Mouse (Mus musculus): ENCODE measurements around the gene Mlc1. TPM values are rescaled to one million over a fixed set of nuclear protein-coding genes. Genes with fewer than 3 reads are reported as not detected.

The Mlc1 gene
- polyA plus RNA-seq, 1 experiment from 2014 or later, result 0.40 TPM

- no peak for ATAC-seq (ENCODE audit: insufficient number of reproducible peaks, low FRiP score, low TSS enrichment, low read depth)
- Histone ChIP-seq H3K4me1 (no peaks in the 10 kb centered on the region), H3K9me3 (no peaks in the 10 kb centered on the region), H3K9ac (no peak overlapping the region), H3K4me2 (no peak overlapping the region), H3K27ac (no peak overlapping the region), H3K4me3 (no peak overlapping the region), H3K36me3 (no peaks in the 10 kb centered on the region), H3K27me3 (no peaks in the 10 kb centered on the region)
- WGBS, result 51% methylated on average over 7 of the region's 7 CpGs
Measured at GRCm38 (mm10) chr15:88934141-88934540, 44.7 kb downstream of the Mlc1 start.

GRCm38 (mm10) chr15:88932667-88933066 is 46.1 kb downstream of the Mlc1 start:
- Histone ChIP-seq H3K27me3 (no peaks in the 10 kb centered on the region), H3K9me3 (no peaks in the 10 kb centered on the region), H3K4me3 (no peak overlapping the region), H3K4me2 (no peak overlapping the region), H3K27ac (no peak overlapping the region), H3K36me3 (no peaks in the 10 kb centered on the region), H3K9ac (no peak overlapping the region), H3K4me1 (no peaks in the 10 kb centered on the region)
- no peak for ATAC-seq (ENCODE audit: insufficient number of reproducible peaks, low FRiP score, low TSS enrichment, low read depth)
- 83% methylated on average over 10 of the region's 10 CpGs for WGBS

GRCm38 (mm10) chr15:88921992-88922310 is 56.9 kb downstream of the Mlc1 start:
- H3K27ac ChIP-seq, result no peak overlapping the region
- 76% methylated on average over 6 of the region's 6 CpGs for WGBS
- no peaks in the 10 kb centered on the region for H3K27me3 ChIP-seq
- H3K4me2 ChIP-seq, result no peak overlapping the region
- no peaks in the 10 kb centered on the region for H3K4me1 ChIP-seq
- no peak for ATAC-seq (ENCODE audit: insufficient number of reproducible peaks, low FRiP score, low TSS enrichment, low read depth)
- H3K4me3 ChIP-seq, result no peak overlapping the region
- H3K9me3 ChIP-seq, result no peaks in the 10 kb centered on the region
- no peaks in the 10 kb centered on the region for H3K36me3 ChIP-seq
- no peak overlapping the region for H3K9ac ChIP-seq

- H3K27ac ChIP-seq, result no peak overlapping the region
- H3K9ac ChIP-seq, result no peak overlapping the region
- peaks cover under 1% of the 10 kb centered on the region; the same call in 1 of the 2 replicates for H3K4me1 ChIP-seq
- H3K36me3 ChIP-seq, result no peaks in the 10 kb centered on the region
- no peak for ATAC-seq (ENCODE audit: insufficient number of reproducible peaks, low FRiP score, low TSS enrichment, low read depth)
- H3K9me3 ChIP-seq, result no peaks in the 10 kb centered on the region
- no peak overlapping the region for H3K4me3 ChIP-seq
- WGBS, result 22% methylated on average over 12 of the region's 12 CpGs
- no peak overlapping the region; the same call in 1 of the 2 replicates for H3K4me2 ChIP-seq
- H3K27me3 ChIP-seq, result no peaks in the 10 kb centered on the region
Measured at GRCm38 (mm10) chr15:88921131-88921991, 57.4 kb downstream of the Mlc1 start.

- no peaks in the 10 kb centered on the region for H3K9me3 ChIP-seq
- 89% methylated on average over 1 of the region's 1 CpGs for WGBS
- H3K27ac ChIP-seq, result no peak overlapping the region
- no peak for ATAC-seq (ENCODE audit: insufficient number of reproducible peaks, low FRiP score, low TSS enrichment, low read depth)
- no peaks in the 10 kb centered on the region for H3K36me3 ChIP-seq
- no peak overlapping the region for H3K9ac ChIP-seq
- H3K27me3 ChIP-seq, result no peaks in the 10 kb centered on the region
- H3K4me2 ChIP-seq, result no peak overlapping the region
- peaks cover 2% of the 10 kb centered on the region; the same call in 1 of the 2 replicates for H3K4me1 ChIP-seq
- no peak overlapping the region for H3K4me3 ChIP-seq
Measured at GRCm38 (mm10) chr15:88920065-88920464, 58.7 kb downstream of the Mlc1 start.

- Histone ChIP-seq H3K4me1 (peaks cover 2% of the 10 kb centered on the region; the same call in 1 of the 2 replicates), H3K9me3 (no peaks in the 10 kb centered on the region), H3K27me3 (no peaks in the 10 kb centered on the region), H3K4me3 (no peak overlapping the region), H3K27ac (no peak overlapping the region), H3K4me2 (no peak overlapping the region), H3K36me3 (no peaks in the 10 kb centered on the region), H3K9ac (no peak overlapping the region)
- 59% methylated on average over 12 of the region's 12 CpGs for WGBS
- ATAC-seq (ENCODE audit: insufficient number of reproducible peaks, low FRiP score, low TSS enrichment, low read depth), result no peak
Measured at GRCm38 (mm10) chr15:88919328-88919727, 59.5 kb downstream of the Mlc1 start.

GRCm38 (mm10) chr15:88917126-88917525 is 61.7 kb downstream of the Mlc1 start:
- H3K4me2 ChIP-seq, result no peak overlapping the region
- WGBS, result 96% methylated on average over 8 of the region's 8 CpGs

GRCm38 (mm10) chr15:88916366-88916765 is 62.4 kb downstream of the Mlc1 start:
- H3K36me3 ChIP-seq, result no peaks in the 10 kb centered on the region
- ATAC-seq (ENCODE audit: insufficient number of reproducible peaks, low FRiP score, low TSS enrichment, low read depth), result no peak
- WGBS, result 34% methylated on average over 3 of the region's 3 CpGs

More at GRCm38 (mm10) chr15:88917126-88917525, 61.7 kb downstream of the Mlc1 start:
- Histone ChIP-seq H3K27me3 (no peaks in the 10 kb centered on the region), H3K27ac (no peak overlapping the region), H3K36me3 (no peaks in the 10 kb centered on the region), H3K9ac (no peak overlapping the region), H3K9me3 (no peaks in the 10 kb centered on the region), H3K4me3 (no peak overlapping the region), H3K4me1 (peaks cover 2% of the 10 kb centered on the region; the same call in 1 of the 2 replicates)
- no peak for ATAC-seq (ENCODE audit: insufficient number of reproducible peaks, low FRiP score, low TSS enrichment, low read depth)

GRCm38 (mm10) chr15:88915046-88915445 is 63.8 kb downstream of the Mlc1 start:
- Histone ChIP-seq H3K36me3 (no peaks in the 10 kb centered on the region), H3K27me3 (no peaks in the 10 kb centered on the region), H3K4me3 (no peak overlapping the region), H3K4me2 (no peak overlapping the region), H3K9ac (no peak overlapping the region), H3K9me3 (no peaks in the 10 kb centered on the region), H3K27ac (no peak overlapping the region), H3K4me1 (peaks cover 2% of the 10 kb centered on the region; the same call in 1 of the 2 replicates)
- WGBS, result 94% methylated on average over 7 of the region's 7 CpGs
- ATAC-seq (ENCODE audit: insufficient number of reproducible peaks, low FRiP score, low TSS enrichment, low read depth), result no peak

More at GRCm38 (mm10) chr15:88916366-88916765, 62.4 kb downstream of the Mlc1 start:
- Histone ChIP-seq H3K27ac (no peak overlapping the region), H3K4me1 (peaks cover 2% of the 10 kb centered on the region; the same call in 1 of the 2 replicates), H3K27me3 (no peaks in the 10 kb centered on the region), H3K4me2 (no peak overlapping the region), H3K9ac (no peak overlapping the region), H3K9me3 (no peaks in the 10 kb centered on the region), H3K4me3 (no peak overlapping the region)

GRCm38 (mm10) chr15:88906347-88906746 is 72.5 kb downstream of the Mlc1 start:
- no peaks in the 10 kb centered on the region for H3K9me3 ChIP-seq
- H3K4me1 ChIP-seq, result no peaks in the 10 kb centered on the region
- no peaks in the 10 kb centered on the region for H3K36me3 ChIP-seq
- ATAC-seq (ENCODE audit: insufficient number of reproducible peaks, low FRiP score, low TSS enrichment, low read depth), result no peak
- H3K4me3 ChIP-seq, result no peak overlapping the region
- no peak overlapping the region for H3K4me2 ChIP-seq
- no peak overlapping the region for H3K9ac ChIP-seq
- 72% methylated on average over 4 of the region's 4 CpGs for WGBS
- H3K27me3 ChIP-seq, result no peaks in the 10 kb centered on the region
- no peak overlapping the region for H3K27ac ChIP-seq

Data from limb, embryonic 15.5 days (tissue).